Mouse (Mus musculus) retina, adult 2 months (tissue): ENCODE measurements around the gene Cpsf6.

Source experiments
- DNase-seq: peaks from one replicate; pipeline ENCODE4 v3.0.0-alpha.2; 2012; ENCODE audit warnings: low read depth, low spot score

The Cpsf6 gene

GRCm38 (mm10) chr10:117385431-117385830 lies 5.6 kb upstream of the Cpsf6 start:
- DNase-seq: no peak

DNA sequence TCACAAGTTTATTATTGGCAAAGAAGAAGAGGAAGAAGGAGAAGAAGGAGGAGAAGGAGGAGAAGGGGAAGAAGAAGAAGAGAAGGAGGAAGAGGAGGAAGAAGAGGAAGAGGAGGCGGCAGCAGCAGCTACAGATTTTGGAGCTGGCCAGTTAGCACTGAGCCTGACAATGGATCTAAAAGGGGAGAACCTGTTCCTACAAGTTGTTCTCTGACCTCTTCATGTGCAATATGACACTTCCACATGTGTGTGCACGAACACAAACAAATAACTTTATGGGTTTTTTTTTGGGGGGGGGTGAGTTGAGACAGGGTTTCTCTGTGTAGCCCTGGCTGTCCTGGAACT lies 5.2 kb upstream of the Cpsf6 start:
- no peak for DNase-seq

DNA sequence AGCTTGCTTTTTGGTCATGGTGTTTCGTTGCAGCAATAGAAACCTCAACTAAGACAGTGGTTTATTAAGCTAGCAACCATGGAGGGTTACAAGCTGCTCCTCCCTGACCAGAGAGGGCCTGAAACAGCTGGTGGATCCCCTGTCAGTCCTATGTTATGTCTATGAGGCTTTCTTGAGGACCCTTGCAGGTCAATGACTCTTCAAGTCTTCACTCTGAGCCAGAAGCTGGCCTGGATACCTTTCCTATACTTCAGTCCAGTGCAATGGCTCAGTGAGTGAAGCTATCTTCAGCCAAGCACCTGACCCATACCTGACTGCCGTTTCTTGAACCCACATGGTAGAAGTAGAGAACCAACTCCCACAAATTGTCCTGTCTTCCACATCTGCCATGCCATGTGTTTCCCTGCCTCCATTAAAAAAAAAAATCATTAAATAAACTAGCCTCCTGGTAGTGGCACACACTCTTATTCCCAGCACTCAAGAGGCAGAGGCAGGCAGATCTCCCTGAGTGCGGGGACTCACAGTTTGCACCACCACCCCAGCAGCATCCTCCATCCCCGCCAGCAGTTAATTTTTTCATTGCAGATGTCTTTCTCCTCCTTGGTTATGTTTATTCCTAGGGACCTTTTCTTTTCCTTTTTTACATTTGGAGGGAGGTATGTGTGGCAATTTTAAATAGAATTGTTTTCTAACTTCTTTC lies 4.7 kb upstream of the Cpsf6 start:
- no peak for DNase-seq

- no peak for DNase-seq
Measured at GRCm38 (mm10) chr10:117383941-117384340, 4.1 kb upstream of the Cpsf6 start.

- DNase-seq: no peak
Measured at GRCm38 (mm10) chr10:117382996-117383550, 3.3 kb upstream of the Cpsf6 start.

- DNase-seq: no peak
Measured at GRCm38 (mm10) chr10:117382146-117382545, 2.3 kb upstream of the Cpsf6 start.

DNA sequence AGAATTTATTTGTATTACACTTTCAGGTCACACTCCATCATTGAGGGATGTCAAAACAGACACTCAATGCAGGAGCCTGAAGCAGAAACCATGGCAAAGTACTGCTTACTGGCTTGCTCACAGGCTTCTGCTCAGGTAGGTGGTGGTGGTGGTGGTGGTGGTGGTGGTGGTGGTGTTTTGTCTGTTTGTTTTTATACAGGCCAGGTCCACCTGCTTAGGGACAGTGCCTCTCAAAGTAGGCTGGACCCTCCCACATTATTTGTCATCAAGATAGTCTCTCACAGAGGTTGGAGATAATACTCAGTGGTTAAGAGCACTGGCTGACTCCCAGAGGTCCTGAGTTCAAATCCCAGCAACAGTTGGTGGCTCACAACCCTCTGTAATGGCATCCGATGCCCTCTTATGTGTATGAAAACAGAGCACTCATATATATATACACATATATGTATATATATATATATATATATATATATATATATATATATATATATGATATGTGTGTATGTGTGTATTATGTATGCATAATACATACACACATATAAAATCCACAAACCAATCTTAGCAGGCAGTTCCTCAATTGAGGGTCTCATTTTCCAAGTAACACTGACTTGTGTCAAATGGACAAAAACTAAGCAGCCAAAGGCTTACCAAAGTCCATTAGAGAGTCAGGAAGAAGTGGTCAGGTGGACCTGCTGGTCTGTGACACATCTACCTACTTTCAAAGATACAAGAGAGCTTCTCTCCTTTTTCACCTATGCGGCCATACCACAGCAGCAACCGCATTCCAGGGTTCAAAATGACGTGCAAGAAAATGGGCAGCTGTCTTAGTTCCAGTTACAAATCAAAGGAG lies 1.1 kb upstream of the Cpsf6 start:
- no peak for DNase-seq

DNA sequence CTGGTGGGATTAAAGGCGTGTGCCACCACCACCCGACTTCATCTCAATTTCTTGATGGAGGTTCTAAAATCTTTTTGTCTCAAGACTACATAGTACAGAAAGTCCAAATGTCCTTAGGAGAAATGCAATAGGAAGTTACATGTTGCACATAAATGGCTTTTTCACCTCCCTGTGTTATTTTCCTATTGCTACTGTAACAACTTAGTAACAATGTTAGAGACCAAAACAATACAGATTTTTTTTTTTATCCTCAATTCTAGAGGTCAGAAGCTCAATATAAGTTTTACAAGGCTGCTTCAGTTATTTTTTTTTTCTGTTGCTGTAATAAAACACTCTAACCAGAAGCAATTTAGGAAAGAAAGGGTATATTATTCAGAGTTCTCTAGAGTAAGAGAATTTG lies 374 bp downstream of the Cpsf6 start:
- no peak for DNase-seq

- no peak for DNase-seq
Measured at GRCm38 (mm10) chr10:117378642-117379041, 1.2 kb downstream of the Cpsf6 start.

DNA sequence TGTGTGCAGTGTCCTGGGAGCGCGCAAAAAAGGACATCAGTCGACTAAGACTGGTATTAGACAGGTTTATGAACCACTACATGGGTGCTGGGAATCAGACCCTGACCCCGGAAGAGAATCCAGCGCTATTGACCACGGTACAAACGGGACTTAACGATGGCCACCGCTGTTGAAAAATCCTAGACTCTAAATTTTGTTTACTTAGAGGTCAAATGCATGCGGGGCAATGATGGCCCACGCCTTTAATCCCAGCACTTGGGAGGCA lies 1.6 kb downstream of the Cpsf6 start:
- no peak for DNase-seq

DNA sequence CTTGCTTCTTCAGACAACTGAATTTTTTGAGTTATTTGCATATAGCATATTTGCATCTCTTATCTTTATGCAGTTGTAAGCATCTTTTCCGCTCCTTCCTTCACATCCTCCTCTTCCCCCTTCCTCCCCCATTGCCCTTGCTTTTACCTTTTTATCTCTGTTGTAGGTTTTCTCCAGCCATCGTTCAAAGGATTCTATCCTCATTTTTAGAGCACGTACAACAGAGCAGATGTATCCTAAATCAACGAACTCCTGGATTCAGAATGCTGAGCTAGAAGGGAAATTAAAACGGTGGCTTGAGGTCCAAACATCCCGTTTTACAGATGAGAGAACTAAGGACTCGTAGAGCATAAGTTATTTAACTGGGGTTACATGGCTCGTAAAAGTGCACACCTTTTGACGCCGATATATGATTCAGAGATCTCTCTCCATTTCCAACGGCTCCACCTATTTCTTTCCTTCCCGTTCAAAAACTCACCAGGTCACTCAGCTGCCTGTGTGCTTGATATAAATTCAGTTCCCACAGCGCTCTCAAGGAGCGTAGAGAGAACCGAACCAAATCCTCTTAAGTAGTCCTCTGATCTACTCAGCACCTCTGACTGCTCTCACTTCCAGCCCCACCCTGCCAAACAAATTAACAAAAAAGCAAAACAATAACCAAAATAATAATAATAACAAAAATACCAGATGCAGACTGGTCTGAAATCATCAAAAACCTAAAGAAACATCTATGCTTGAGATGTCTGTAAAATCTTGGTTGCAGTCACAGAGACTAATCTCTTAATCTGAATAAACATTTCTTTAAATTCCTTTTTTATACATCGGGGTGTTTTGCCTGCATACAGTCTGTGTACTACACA lies 2.2 kb downstream of the Cpsf6 start:
- peak; percentile 36 for DNase-seq

DNA sequence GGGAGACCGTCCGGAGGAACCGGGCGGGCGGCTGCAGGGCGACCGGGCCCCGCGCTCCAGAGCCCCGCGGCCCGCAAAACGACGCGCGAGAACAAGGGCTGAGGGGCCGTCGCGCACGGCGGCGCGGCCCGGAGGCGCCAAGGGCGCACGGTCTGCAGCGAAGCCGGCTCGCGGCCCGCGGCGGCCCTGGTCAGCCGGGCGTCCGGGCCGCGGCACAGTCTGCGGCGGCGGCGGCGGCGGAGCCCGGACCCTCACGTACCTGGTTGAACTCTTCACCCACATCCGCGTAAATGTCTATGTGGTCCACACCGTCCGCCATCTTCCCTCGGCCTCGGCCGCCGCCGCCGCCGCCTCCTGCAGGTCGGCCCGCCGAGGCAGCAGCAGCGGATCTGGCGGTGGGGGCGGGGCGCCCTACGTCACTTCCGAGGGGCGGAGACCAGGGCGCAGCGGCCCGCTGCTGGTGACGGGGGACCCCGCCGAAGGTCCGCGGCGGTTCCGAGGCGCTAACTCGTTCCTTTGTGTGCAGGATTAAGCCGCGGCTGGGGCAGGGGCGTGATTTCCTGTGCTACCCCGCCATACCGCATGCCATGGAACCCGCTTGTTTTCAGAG lies 3.1 kb downstream of the Cpsf6 start:
- DNase-seq: peak; percentile 76

- no peak for DNase-seq
Measured at GRCm38 (mm10) chr10:117375841-117376579, 3.8 kb downstream of the Cpsf6 start.

DNA sequence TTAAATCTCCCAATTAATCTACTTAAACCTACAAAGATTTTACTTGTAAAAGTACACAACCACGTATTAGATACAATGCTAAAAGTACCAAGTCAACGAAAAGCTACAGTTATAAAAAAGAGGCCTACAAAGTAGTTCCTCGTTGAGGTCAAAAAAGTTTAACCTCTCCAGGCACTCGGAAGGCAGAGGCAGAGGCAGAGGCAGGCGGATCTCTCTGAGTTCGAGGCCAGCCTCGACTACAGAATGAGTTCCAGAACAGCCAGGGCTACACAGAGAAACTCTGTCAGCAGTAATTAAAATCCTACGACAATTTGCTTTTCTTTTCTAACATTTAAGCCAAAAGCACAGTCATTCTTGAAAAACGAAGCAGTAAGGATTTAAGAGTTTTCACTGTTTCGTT lies 4.7 kb downstream of the Cpsf6 start:
- no peak for DNase-seq

GRCm38 (mm10) chr10:117363106-117363505 lies 16.7 kb downstream of the Cpsf6 start:
- DNase-seq: peak; percentile 36

- no peak for DNase-seq
Measured at GRCm38 (mm10) chr10:117358891-117359290, 20.9 kb downstream of the Cpsf6 start.

- no peak for DNase-seq
Measured at GRCm38 (mm10) chr10:117343000-117343399, 36.8 kb downstream of the Cpsf6 start.

DNA sequence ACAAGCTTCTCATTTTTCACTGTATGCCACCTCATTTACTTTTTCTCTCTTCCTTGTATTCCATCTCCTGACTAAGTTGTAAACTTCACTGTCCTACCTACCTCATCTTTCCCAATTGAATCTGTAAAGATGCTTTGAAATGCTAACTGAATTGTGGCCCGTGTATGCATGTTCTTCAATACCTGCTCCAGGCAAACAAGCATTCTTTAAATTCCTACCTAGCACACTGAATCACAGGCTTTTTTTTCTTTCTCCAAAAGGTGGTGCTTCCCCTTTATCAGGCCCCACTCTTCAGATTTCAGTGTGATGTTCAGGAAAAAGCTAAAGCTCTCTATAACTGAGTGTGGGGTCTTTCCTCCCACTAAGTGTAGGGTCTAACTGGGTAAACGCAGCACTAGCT lies 37.4 kb downstream of the Cpsf6 start:
- no peak for DNase-seq

DNA sequence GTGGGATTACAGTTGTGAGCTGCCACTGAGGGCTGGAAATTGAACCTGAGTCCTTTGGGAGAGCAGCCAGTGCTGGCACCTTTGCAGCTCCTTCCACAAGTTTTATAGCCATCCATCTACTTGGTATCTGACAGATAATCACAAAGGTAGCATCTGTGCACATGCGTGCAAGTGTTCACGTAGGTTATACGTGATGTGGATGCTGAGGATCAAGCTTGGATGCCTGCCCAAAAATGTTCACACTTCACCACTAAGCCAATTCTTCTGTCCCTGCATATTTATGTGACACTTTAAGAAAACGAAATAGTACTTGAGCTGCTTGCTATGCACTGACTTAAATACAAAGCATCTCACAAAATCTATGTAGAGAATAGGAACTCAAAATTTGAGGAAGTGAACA lies 38.8 kb downstream of the Cpsf6 start:
- DNase-seq: no peak

DNA sequence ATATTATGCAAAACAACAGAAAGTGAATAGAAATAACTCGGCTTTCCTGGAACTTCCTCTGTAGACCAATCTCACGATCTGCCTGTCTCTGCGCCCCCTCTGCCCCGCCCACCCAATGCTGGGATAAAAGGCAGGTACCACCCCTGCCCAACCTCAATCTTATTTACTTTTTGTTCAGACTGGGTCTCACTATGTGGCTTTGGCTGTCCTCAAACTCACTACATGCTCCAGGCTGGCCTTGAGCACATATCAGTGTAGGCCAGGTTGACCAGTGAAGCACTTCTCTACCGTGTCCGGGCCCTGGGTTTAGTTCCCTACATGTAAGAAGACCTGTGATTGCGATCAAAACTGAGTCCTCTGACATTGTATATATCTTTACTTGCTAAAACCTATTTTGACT lies 40.6 kb downstream of the Cpsf6 start:
- DNase-seq: no peak

GRCm38 (mm10) chr10:117337946-117338345 lies 41.9 kb downstream of the Cpsf6 start:
- DNase-seq: no peak
